Mouse (Mus musculus) 416B (cell line): ENCODE measurements at regions not wholly inside any gene's neighbourhood (a gene's known extent, or its start where the extent isn't known, plus 50 kb on each side); places are given as distances from the start of the nearest gene placed in this dataset.

Experiments used
- DNase-seq: peaks from one replicate; pipeline ENCODE4 v3.0.0; 2011; ENCODE audit warnings: low read depth

- DNase-seq = peak; percentile 49
Observed at GRCm38 (mm10) chr12:77780885-77781698, 412.9 kb upstream of the Gm6657 start.

- DNase-seq = no peak
Observed at GRCm38 (mm10) chr12:77783909-77784308, 410.1 kb upstream of the Gm6657 start.

DNA sequence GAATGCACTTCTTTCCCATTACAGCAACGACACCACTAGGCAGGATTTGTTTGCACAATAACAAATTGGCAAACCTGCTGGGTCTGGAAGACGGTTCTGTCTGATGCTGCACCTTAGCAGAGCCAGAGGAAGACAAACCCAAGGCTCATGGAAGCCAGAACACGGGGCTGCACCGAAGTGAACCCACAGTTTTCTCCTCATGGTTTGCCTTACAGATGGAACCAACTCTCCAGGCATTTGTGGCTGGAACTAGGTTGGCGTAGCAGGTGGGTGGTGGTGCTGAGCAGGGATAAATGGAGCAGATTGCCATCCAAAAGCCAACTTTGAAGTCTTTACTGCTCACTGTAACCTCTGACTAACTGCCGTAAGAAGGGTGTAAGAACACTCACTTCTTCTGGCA lies 408.4 kb upstream of the Gm6657 start:
- DNase-seq = no peak

DNA sequence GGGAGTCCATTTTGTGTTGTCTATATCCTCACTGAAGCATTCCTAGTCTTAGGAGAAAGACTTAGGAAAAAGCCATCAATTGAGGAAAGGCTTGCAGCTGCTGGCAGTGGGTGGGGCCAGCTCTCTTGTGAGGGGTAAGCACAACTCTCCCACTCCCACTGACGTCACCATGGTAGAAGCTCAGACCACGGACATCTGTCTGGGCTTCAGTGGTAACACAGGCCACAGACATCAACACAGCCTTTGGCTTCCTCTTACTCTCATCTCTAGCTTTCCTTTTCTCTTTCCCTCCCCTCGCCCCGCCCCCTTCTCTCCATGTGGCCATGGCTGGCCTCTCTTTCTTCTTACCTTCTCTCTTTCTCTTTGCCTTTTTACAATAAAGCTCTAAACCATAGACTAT lies 407.4 kb upstream of the Gm6657 start:
- peak; percentile 37 for DNase-seq

GRCm38 (mm10) chr12:77788273-77788672 lies 405.8 kb upstream of the Gm6657 start:
- DNase-seq = peak; percentile 87

DNA sequence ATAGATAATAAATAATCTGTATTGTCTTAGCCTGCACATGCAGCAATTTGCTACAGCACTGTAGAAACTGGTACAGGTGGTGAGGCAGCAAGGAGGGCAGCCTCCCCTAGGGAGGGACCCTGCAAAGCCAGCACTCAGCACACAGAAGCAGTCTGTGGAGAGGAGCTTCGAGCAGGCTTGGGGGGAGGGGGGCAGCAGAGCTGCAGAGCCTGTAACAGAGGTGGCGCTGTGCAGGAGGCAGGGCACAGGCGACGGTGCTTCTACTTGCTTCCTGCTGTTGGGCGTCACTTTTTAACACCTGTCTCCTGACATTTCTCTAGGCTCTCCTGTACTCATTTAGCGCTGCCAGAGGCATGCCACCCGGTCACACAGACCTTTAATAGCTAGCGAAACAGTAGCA lies 404.6 kb upstream of the Gm6657 start:
- DNase-seq = no peak

DNA sequence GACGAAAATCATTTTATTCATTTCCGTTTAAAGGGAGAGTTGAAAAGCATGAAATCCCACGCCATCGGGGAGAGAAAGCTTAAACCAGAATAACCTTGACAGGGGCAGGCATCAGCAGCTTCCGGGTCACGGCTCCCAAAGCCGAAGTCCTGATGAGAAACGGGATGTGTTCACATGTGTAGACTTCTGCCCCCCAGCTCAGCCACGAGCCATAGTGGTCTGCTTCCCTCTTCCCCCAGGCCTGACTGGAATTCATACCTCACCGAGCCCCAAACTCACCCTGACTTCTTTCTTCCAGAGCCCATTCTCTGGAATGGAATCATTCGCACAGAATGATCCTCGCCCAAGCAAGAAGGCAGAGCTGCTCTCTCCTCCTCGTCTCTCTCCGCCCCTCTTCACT lies 404.2 kb upstream of the Gm6657 start:
- no peak for DNase-seq

DNA sequence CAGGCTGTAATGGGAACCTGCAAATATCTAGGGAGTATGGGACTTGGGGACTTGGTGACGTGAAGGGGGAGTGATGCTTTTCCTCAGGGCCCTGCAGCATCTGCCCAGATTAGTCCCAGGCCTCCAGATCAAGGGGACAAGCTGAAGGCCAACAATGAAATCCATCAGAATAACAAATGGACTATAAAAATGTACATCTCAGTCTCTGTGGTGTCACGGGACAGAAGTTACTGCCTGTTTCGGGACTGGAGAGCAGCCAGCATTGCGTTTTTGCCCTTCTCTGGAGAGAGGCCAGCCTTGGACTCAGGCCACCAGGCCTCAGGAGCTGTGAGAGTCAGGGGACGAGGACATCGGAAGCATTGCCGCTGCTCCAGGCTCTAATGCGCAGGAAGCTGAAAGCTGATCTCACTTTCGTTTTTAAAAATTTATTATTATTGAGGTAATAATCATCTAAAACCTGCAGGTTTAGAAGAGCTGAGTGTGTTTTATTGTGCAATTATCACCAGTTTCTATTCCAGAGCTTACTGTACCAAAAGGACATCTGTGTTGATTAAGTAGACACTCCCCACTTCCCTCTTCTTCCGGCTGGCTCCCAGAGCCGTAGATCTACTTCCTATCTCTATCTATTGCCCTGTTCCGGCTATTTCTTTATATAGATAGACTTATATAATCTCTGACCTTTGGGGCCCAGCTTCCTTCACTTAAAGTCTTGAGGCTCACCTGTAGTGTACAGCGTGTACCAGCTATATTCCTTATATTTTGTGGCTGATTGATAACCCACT lies 403.0 kb upstream of the Gm6657 start:
- no peak for DNase-seq

- DNase-seq = no peak
Observed at GRCm38 (mm10) chr12:77798516-77798915, 395.5 kb upstream of the Gm6657 start.

DNA sequence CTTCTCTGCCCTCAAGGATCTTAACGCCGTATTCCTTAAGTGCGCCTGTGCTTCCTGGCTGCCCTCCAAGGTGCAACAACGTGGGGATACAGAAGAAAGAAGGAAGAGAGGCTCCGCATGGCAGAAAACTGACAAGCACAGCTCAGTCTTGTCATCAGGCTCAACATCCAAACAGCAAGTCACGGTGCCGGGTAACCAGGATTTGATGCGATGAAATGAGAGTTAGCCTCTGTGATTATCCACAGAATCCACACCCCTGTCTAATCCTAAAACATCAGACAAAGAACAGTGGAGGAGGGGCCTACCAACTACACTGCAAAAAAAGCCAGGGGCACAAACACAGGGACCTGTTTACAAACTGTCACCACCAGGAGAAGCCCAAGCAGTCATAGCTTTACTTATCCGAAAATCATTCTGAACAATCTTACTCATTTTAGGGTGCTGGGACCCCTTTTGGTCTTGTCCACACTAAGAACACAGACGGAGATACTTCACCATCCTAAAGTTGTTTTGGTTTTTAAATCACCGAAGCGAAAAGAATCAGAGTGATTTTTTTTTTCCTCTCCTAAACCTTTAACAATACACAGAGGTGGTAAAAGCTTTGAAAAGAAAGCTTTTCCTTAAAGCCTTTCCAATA lies 394.8 kb upstream of the Gm6657 start:
- DNase-seq = no peak

GRCm38 (mm10) chr12:77807674-77808073 lies 386.4 kb upstream of the Gm6657 start:
- DNase-seq = no peak

DNA sequence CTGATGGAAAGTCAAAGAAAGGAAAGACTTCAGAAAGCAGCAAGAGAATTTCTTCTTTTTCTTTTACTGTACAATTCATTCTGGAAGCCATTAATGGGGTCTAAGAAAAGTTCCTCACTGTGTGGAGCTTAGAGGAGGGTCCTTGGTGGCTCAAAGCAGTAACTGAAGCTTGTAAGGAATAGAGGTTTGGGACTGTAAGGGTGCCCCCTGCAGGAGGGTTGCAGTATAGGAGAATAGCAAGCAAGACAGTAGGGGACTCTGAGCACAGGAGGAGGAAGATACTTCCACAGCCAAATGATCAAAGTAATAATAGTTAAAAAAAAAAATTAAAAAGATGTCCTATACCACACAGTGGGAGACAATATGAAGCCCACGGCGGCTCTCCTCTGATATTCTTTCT lies 382.8 kb upstream of the Gm6657 start:
- DNase-seq = peak; percentile 48

GRCm38 (mm10) chr12:77819456-77819855 lies 374.6 kb upstream of the Gm6657 start:
- DNase-seq = no peak

GRCm38 (mm10) chr12:77823381-77824030 lies 370.5 kb upstream of the Gm6657 start:
- DNase-seq = no peak

GRCm38 (mm10) chr12:77833411-77834169 lies 360.5 kb upstream of the Gm6657 start:
- no peak for DNase-seq

- no peak for DNase-seq
Observed at GRCm38 (mm10) chr12:77834891-77835290, 359.2 kb upstream of the Gm6657 start.

- DNase-seq = no peak
Observed at GRCm38 (mm10) chr12:77836231-77836630, 357.8 kb upstream of the Gm6657 start.

- DNase-seq = no peak
Observed at GRCm38 (mm10) chr12:77841844-77842415, 352.1 kb upstream of the Gm6657 start.

- no peak for DNase-seq
Observed at GRCm38 (mm10) chr12:77852595-77853577, 341.2 kb upstream of the Gm6657 start.
